Mouse (Mus musculus): ENCODE results near the gene Plcg2. TPM values are rescaled to one million over a fixed set of nuclear protein-coding genes. Genes with fewer than 3 reads are reported as not detected.

Gene Plcg2
- polyA plus RNA-seq, 2 experiments, result 4.3 to 5.0 TPM

- H3K4me3 ChIP-seq (ENCODE audit: insufficient read depth in 1 of 2, low read depth in 2 of 2, low read length in 2 of 2), result no peak overlapping the region
- H3K27ac ChIP-seq, result no peak overlapping the region
- H3K9ac ChIP-seq (replicated peaks), result no peak overlapping the region
- 0 out of 4 replicates have a peak, but pooled peaks cover 0 to 4% of the 10 kb centered on the region in 2 experiments for H3K4me1 ChIP-seq (replicated peaks; ENCODE audit: control insufficient read depth in 2 of 2, insufficient read depth in 2 of 2, low read length in 1 of 2)
- DNase-seq (ENCODE audit: low read depth in 3 of 3, low spot score in 3 of 3) (no peak), ATAC-seq (ENCODE audit: insufficient read depth) (no peak)
- 20% methylated on average over 16 of the region's 16 CpGs for WGBS (ENCODE audit: insufficient replicate concordance)
- H3K27me3 ChIP-seq (ENCODE audit: control insufficient read depth, insufficient read depth, low read length), result peaks cover 2% of the 10 kb centered on the region; the same call in 1 of the 2 replicates
- no peaks in the 10 kb centered on the region for H3K9me3 ChIP-seq (ENCODE audit: control insufficient read depth, low read length)
- H3K4me2 ChIP-seq (ENCODE audit: low read depth), result peak overlapping the region; percentile 26; the same call in 1 of the 2 replicates
- TF ChIP-seq CTCF (IDR thresholded peaks at IDR 0.05; ENCODE audit: low read depth), result no peak
- no peak for TF ChIP-seq EP300 (IDR thresholded peaks at IDR 0.05; ENCODE audit: low read depth)
- no peaks in the 10 kb centered on the region for H3K36me3 ChIP-seq (replicated peaks; ENCODE audit: control insufficient read depth, insufficient read depth, low read depth)
These were observed 28.4 kb upstream of the Plcg2 start for GRCm38 (mm10) chr8:117469431-117470341.

- WGBS (ENCODE audit: insufficient replicate concordance), result 2% methylated on average over 14 of the region's 14 CpGs
- ATAC-seq (ENCODE audit: insufficient read depth), result peak; percentile 31; the same call in 1 of the 2 replicates
- Histone ChIP-seq H3K36me3 (replicated peaks; ENCODE audit: control insufficient read depth, insufficient read depth, low read depth) (no peaks in the 10 kb centered on the region), H3K4me3 (ENCODE audit: insufficient read depth in 1 of 2, low read depth in 2 of 2, low read length in 2 of 2) (no peak overlapping the region), H3K27me3 (ENCODE audit: control insufficient read depth, insufficient read depth, low read length) (peaks cover 2% of the 10 kb centered on the region; the same call in 1 of the 2 replicates), H3K27ac (no peak overlapping the region), H3K9me3 (ENCODE audit: control insufficient read depth, low read length) (no peaks in the 10 kb centered on the region), H3K9ac (replicated peaks) (no peak overlapping the region), H3K4me1 (replicated peaks; ENCODE audit: control insufficient read depth in 2 of 2, insufficient read depth in 2 of 2, low read length in 1 of 2) (0 out of 4 replicates have a peak, but pooled peaks cover 0 to 4% of the 10 kb centered on the region in 2 experiments), H3K4me2 (ENCODE audit: low read depth) (peak overlapping the region; percentile 26; the same call in 1 of the 2 replicates)
- no peak for DNase-seq (ENCODE audit: low read depth in 3 of 3, low spot score in 3 of 3)
- TF ChIP-seq EP300 (IDR thresholded peaks at IDR 0.05; ENCODE audit: low read depth), result no peak
These were observed 27.7 kb upstream of the Plcg2 start for GRCm38 (mm10) chr8:117470342-117470781.

- Histone ChIP-seq H3K4me2 (ENCODE audit: low read depth) (no peak overlapping the region), H3K9ac (replicated peaks) (no peak overlapping the region), H3K27ac (no peak overlapping the region), H3K4me1 (replicated peaks; ENCODE audit: control insufficient read depth in 2 of 2, insufficient read depth in 2 of 2, low read length in 1 of 2) (0 out of 4 replicates have a peak, but pooled peaks cover 0 to 6% of the 10 kb centered on the region in 2 experiments), H3K9me3 (ENCODE audit: control insufficient read depth, low read length) (no peaks in the 10 kb centered on the region), H3K27me3 (ENCODE audit: control insufficient read depth, insufficient read depth, low read length) (peaks cover 2% of the 10 kb centered on the region; the same call in 1 of the 2 replicates), H3K4me3 (ENCODE audit: insufficient read depth in 1 of 2, low read depth in 2 of 2, low read length in 2 of 2) (no peak overlapping the region), H3K36me3 (replicated peaks; ENCODE audit: control insufficient read depth, insufficient read depth, low read depth) (no peaks in the 10 kb centered on the region)
- no peak for TF ChIP-seq EP300 (IDR thresholded peaks at IDR 0.05; ENCODE audit: low read depth)
- TF ChIP-seq CTCF (IDR thresholded peaks at IDR 0.05; ENCODE audit: low read depth), result peak; percentile 94
- WGBS (ENCODE audit: insufficient replicate concordance), result 6% methylated on average over 3 of the region's 3 CpGs
- ATAC-seq (ENCODE audit: insufficient read depth) (peak; percentile 24; the same call in 1 of the 2 replicates), DNase-seq (ENCODE audit: low read depth in 3 of 3, low spot score in 3 of 3) (peak; percentile 36 to 46 (median 41))
These were observed 26.9 kb upstream of the Plcg2 start for GRCm38 (mm10) chr8:117471174-117471573.

- Histone ChIP-seq H3K36me3 (replicated peaks; ENCODE audit: control insufficient read depth, insufficient read depth, low read depth) (no peaks in the 10 kb centered on the region), H3K4me3 (ENCODE audit: insufficient read depth in 1 of 2, low read depth in 2 of 2, low read length in 2 of 2) (no peak overlapping the region), H3K4me2 (ENCODE audit: low read depth) (no peak overlapping the region), H3K27me3 (ENCODE audit: control insufficient read depth, insufficient read depth, low read length) (peaks cover 2% of the 10 kb centered on the region; the same call in 1 of the 2 replicates), H3K27ac (no peak overlapping the region), H3K9ac (replicated peaks) (no peak overlapping the region), H3K4me1 (replicated peaks; ENCODE audit: control insufficient read depth in 2 of 2, insufficient read depth in 2 of 2, low read length in 1 of 2) (0 out of 4 replicates have a peak, but pooled peaks cover 0 to 6% of the 10 kb centered on the region in 2 experiments), H3K9me3 (ENCODE audit: control insufficient read depth, low read length) (no peaks in the 10 kb centered on the region)
- WGBS (ENCODE audit: insufficient replicate concordance), result 50% methylated on average over 9 of the region's 9 CpGs
- no peak for ATAC-seq (ENCODE audit: insufficient read depth)
- no peak for TF ChIP-seq CTCF (IDR thresholded peaks at IDR 0.05; ENCODE audit: low read depth)
- TF ChIP-seq EP300 (IDR thresholded peaks at IDR 0.05; ENCODE audit: low read depth), result no peak
- DNase-seq (ENCODE audit: low read depth in 3 of 3, low spot score in 3 of 3), result no peak
These were observed 26.4 kb upstream of the Plcg2 start for GRCm38 (mm10) chr8:117471655-117472054.

- Histone ChIP-seq H3K4me2 (ENCODE audit: low read depth) (no peak overlapping the region), H3K4me1 (replicated peaks; ENCODE audit: control insufficient read depth in 2 of 2, insufficient read depth in 2 of 2, low read length in 1 of 2) (0 out of 4 replicates have a peak, but pooled peaks cover 0 to 6% of the 10 kb centered on the region in 2 experiments), H3K36me3 (replicated peaks; ENCODE audit: control insufficient read depth, insufficient read depth, low read depth) (no peaks in the 10 kb centered on the region), H3K9ac (replicated peaks) (no peak overlapping the region), H3K27ac (no peak overlapping the region), H3K9me3 (ENCODE audit: control insufficient read depth, low read length) (no peaks in the 10 kb centered on the region), H3K27me3 (ENCODE audit: control insufficient read depth, insufficient read depth, low read length) (peaks cover 2% of the 10 kb centered on the region; the same call in 1 of the 2 replicates), H3K4me3 (ENCODE audit: insufficient read depth in 1 of 2, low read depth in 2 of 2, low read length in 2 of 2) (no peak overlapping the region)
- DNase-seq (ENCODE audit: low read depth in 3 of 3, low spot score in 3 of 3), result no peak
- no peak for TF ChIP-seq CTCF (IDR thresholded peaks at IDR 0.05; ENCODE audit: low read depth)
- TF ChIP-seq EP300 (IDR thresholded peaks at IDR 0.05; ENCODE audit: low read depth), result no peak
- no peak for ATAC-seq (ENCODE audit: insufficient read depth)
- WGBS (ENCODE audit: insufficient replicate concordance), result 75% methylated on average over 4 of the region's 4 CpGs
These were observed 25.8 kb upstream of the Plcg2 start for GRCm38 (mm10) chr8:117472332-117472731.

Data from liver, embryonic 14.5 days (tissue).